Mouse (Mus musculus) spleen, adult 12 weeks (tissue): ENCODE results near the gene Pglyrp2.

Source experiments
- DNase-seq: peaks from one replicate; pipeline ENCODE4 v3.0.0; 2022; ENCODE audit warnings: low spot score

Gene Pglyrp2

DNA sequence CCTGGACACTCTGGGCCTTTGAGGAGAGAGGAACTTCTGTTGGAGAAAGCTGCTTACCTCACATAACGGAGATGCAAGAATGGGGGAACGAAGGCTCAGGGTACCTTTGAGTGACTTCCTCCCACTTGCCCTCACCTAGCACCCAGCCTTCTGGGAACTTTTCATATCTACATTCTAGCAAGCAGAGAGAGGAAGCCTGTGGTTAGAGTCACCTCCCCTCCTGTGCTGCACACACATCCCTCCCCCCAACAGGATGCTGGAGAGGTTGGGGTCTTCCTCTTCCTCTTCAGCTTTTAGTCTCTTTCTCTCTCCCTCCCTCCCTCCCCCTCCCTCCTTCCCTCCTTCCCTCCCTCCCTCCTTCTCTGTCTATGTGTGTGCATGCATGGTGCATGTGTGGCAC, at the start of gene Pglyrp2:
TSS of gene Pglyrp2 (minus strand) at position 134 of the 400 bp plus-strand sequence.
- DNase-seq = no peak

DNA sequence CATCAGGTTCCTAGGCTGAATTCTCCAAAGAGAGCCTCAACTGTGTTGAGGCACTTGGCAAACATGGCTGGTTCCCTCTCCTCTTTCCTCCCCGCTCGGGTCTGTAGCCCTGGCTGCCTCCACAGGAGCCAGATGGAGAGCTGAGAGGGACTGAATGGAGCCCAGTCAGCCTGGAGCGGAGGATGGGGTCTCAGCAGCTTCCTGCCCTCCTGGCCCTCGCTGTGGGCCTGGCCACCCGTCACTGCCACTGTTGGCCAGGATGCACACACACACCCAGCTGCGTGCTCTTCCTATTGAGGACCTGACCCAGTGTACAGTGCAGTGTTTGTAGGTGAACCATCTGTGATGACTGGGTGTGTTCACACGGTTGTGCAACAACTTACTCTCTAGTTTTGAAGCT, 48.2 kb upstream of the Pglyrp2 start:
- DNase-seq = no peak

DNA sequence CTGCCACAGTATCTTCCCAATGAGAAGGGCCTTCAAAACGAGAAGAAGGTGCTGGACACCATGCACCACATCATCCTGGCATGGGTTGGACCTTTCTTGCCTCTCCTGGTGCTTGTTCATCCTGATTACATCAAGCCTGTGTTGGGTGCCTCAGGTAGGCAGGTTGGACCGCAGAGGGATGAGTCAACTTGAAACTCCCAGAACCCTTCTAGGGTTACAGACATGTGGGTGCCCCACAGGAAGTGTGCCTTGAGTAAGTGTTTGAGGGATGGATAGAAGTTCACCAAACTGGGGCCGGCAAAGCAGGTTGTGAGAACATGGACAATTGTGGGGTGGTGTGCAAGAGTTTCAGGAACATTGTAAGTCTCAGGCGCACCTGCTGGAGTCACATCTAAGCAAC, 46.8 kb upstream of the Pglyrp2 start:
- DNase-seq = no peak

DNA sequence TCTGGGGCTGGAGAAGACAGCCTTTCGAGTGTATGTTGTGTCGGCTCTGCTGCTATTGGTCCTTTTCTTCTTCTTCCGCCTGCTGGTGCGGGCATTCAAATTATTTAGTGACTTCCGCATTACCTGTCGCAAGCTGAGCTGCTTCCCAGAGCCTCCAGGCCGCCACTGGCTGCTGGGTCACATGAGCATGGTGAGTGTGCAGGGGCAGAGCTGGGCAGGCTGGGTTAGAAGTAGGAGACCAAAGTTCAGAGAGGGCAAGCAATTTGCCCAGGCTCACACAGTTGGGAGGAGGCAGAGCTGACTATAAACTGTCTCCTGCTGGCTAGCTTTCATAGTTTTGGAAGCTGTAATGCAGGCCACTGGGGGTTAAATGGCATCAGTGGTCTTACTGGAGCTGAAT, 44.5 kb upstream of the Pglyrp2 start:
- DNase-seq = no peak

DNA sequence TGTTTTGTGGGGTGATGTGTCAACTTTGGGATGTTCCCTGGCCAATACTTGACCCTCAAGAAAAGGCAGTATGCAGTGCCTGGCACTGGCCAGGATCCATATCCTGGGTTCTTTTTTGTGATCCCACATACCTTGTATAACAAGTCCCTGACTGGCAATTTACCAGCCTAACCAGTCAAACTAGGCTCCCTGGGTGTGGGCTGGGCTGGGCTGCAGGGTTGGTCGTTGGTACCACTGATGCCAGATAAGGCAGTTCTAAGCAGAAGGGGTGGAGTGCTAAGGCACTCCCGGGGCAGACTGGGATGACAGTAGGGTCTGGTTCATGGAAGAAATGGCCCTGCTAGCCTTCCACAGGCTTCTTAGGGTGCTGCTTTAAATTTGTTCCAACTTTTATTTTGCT, 31.0 kb upstream of the Pglyrp2 start:
- DNase-seq = peak; percentile 32

DNA sequence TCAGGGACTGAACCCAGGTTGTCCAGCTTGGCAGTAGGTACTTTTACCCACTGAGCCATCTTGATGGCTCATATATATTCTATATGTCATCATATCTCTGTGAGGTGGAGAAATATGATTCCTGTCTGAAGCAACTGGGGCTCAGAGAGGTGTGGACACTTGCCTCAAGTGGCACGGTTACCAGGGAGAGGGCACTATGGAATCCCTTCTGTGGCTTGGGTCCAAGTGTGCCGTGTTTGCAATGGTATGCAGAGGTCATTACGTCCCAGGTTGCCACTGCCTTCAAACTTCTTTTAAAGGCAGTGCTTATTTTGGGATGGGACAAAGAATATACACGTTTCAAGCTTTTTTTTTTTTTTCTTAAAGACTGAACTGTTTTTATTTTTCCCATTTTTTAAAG, 30.2 kb upstream of the Pglyrp2 start:
- DNase-seq = no peak

DNA sequence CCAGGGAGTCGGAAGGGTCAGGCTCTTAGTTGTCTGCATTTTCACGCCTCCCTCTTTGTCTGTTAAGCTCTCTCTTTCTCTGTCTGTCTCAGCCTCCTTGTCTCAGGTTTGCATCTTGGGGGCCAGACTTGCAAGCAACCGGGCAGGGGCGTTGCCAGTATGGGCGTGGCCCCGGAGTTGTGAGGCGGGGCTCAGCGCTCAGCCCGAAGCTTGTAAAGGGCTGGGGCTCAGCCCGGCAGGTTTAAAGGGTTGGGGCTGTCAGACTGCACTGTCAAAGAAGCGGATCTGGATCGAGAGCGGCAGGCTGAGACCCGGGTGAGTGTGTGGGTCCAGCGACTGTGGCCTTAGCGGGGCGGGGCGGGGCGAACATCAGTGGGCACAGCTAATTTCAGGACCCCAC, 28.5 kb upstream of the Pglyrp2 start, which contains the start of gene Cyp4f39:
TSS of gene Cyp4f39 (plus strand) at position 242 of the 400 bp plus-strand sequence.
- peak; percentile 53 for DNase-seq

DNA sequence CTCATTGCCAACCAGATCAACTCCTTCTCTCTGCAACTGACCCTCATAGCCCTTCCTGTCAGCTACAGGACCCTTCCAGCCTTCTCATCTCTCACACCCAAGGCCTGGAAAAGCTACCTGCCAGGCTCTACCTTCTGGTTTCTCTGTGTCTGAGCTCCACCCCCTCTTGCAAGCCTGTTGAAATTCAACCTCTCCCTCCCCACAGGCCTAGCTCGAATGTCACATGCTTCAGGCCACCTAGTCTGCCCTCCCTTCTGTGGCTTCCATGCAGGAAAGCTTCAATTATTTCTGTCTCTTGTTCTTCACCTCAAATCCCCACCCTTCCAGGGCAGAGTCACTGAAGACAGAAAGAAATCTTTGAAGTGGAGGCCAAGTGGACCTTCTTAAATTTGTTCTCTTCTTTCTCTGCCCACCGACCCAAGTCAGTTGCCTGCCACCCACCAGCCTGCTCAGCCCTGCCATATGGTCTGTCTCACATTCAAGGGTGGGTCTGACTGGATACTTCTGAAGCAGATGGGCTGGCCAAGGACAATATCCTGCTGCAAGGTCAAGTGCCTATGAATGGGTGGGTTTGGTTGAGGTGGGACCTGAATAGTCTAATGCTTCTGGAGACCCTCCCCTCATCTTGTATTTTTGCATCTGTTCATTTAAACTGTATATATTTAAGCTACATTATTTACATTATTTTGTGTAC, 27.0 kb upstream of the Pglyrp2 start:
- no peak for DNase-seq

DNA sequence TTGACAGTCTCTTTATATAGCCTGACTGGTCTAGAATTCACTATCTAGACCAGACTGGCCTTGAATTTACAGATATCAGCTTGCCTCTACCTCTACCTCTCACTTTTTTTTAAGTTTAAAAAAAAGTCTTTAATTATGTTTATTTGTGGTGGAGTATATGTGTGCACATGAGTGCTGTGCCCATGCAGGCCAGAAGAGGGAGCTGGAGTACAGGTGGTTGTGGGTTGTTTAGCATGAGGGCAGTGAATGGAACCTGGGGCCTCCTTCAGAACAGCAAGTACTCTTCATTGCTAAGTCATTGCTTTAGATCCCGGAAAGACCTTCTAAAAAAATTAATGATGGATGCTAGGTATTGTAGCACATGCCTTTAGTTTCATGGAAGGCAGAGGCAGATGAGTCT, 25.1 kb upstream of the Pglyrp2 start:
- DNase-seq = no peak

DNA sequence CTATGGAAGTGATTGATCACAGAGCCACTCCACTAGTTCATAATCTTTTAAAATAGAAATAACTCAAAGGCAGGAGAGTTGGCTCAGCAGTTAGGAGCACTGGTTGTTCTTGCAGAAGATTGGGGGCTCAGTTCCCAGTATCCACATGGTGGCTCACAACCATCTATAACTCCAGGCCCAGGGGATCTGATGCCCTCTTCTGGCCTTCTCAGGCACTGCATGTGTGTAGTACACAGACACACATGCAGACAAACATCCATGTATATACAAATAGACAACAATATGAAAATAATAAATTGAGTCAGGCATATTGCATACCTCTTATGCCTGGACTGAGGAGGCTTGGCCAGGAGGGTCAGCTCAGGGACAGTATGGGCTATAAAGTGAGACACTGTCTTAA, 23.2 kb upstream of the Pglyrp2 start:
- no peak for DNase-seq

DNA sequence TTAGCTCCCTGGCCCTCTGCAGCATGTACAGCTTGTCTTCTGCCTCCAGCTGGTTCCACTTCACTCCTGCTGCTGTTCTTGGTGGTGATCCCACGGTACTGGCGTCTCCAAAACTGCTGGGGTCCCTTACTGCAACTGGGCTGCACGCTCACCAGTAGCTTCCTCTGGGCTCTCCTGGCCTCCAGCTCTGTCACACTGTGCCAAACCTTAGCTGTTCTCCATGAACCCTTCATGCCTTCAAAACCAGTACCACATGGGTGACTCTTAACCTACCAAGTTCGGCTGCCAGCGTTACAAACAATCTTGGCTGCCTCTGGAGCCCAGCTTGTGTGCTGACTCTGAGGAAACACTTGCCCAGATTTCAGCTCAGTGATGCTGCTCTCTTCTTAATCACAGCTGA, 21.0 kb upstream of the Pglyrp2 start:
- no peak for DNase-seq

DNA sequence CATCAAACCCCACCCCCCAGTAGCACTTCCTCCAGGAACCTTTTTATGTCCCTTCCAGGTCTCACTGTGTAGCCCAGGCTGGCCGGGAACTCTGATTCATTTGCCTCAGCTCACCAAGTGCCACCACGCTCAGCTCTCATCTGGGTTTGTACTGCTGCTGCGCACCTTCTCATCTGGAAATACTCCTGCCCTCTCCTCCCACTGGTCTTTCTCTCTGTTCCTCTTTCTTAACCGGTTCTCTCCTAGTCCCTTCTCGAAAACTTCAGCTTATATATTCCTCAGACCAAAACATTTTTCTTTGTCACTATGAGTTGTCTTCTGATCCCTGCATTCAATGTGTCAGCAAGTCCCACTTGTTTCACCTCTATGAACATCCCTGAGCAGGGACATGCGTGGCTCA, 19.3 kb upstream of the Pglyrp2 start:
- DNase-seq = no peak

DNA sequence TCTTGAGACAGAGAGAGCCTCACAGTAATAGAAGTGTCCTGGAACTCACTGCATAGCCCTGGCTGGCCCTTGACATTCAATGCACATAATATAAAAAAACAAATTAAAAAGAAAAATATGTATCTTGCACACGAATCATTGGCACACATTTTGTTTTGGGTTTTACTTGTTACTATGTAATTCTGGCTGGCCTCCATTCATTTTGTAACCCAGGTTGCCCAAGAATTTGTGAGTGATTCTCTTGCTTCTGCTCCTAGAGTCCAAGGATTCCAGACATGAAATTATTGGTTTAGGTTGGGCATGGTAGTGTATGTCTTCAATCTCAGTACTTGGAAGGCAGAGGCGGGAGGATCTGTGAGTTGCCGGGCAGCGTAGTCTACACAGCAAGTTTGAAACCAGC, 13.1 kb upstream of the Pglyrp2 start:
- DNase-seq = no peak

DNA sequence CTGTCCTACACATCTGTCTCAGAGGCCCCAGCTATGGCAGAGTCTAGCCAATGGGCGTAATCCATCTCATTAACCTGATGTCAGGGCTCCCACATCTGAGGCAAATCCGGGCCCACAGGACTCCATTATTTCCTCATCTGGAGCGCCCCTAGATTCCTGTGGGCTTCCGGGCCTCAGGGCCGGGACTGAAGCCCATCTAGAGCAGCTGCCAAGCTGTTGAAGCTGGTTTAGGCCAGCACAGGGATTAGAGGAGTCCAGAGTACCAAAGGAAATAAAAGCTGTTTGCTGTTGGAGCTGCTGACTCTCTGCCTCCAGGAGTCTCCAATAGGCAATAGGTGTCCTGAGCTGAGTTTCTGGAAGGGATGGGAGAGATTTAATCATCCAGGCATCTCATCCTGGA, 11.2 kb upstream of the Pglyrp2 start:
- DNase-seq = no peak

DNA sequence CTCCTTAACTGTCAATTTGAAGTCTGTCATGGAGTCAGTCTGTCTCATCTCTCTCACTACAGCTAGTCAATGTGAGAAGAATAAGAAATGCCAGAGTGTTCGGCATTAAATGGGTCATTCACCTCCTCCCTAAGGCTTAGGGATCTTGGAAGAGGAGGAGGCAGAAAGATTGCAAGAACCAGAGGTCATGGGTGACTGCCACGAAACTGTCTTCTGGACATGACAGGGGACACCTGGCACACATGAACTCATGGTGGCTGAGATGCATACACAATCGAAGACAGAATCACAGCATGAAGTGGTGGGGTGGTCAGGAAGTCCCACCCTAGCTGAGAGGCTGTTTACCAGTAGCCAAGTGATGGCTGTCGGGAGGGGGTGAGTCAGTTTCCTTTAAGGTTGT, 10.4 kb upstream of the Pglyrp2 start:
- no peak for DNase-seq

DNA sequence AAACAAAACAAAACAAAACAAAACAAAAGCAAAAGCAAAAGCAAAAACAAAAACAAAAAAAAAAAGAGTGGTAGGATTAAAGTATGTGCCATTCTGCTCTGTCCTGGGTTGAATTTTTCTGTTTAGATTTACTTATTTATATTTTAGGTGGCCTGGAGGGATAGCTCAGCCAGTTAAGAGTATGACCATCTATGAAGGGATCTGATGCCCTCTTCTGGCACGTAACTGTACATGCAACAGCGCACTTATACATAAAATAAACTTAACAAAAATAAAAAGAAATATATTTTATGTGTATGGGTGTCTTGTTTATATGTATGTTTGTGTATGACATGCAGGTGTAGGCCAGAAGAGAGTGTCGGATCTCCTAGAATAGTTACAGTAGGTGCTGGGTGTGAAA, 8.0 kb upstream of the Pglyrp2 start:
- no peak for DNase-seq

DNA sequence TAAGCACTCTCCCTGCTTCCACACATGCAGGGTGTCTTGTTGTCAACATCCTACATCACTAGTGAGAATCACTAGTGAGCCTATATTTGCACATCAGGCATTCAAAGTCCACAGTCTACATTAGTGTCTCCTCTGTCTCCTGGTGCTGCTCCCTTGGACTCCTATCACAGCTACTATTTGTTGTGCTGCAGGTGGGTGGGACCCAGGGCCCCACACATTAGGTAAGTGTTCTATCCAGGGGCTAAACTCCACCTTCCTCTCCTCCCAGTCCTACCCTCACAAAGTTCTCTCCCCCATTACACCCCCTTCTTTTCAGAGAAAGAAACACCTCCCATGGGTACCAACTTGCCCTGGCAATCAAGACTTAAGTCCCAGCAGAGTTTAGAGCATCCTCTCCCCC, 2.6 kb upstream of the Pglyrp2 start:
- DNase-seq = no peak

DNA sequence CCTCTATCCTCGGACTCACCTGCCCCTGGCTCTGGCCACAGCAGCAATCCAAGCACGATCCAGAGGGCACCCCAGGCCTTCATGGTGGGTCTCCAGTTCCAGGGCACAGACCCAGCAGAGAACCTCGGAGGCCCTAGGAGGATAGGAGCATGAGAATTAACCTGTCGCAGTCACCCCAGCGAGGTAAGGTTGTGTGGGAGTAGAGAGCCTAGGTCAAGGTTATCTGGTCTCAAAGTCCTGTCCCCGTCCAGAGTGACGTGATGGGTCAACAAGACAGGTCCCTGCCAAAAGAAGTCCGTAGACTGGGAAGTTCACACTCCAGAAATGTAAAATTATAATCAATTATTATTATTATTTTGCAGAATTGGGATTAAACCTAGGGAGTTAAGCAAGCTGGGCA, 3.2 kb downstream of the Pglyrp2 start:
- no peak for DNase-seq

DNA sequence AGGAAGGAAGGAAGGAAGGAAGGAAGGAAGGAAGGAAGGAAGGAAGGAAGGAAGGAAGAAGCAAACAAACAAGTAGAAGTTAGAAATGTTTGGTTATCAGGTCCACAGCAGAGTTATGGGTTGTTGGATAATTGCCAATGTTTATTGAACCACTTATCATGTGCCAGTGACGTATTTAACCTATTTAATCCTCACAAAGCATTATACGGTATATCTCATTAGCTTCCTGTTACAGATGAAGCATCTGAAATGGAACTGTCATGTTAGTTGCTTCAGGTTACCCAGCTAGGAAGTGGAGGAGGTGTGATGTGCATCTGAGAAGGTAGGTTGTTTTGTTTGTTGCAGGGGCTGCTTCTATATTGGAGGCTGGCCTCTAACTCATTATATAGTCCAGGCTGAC, 4.0 kb downstream of the Pglyrp2 start:
- no peak for DNase-seq

DNA sequence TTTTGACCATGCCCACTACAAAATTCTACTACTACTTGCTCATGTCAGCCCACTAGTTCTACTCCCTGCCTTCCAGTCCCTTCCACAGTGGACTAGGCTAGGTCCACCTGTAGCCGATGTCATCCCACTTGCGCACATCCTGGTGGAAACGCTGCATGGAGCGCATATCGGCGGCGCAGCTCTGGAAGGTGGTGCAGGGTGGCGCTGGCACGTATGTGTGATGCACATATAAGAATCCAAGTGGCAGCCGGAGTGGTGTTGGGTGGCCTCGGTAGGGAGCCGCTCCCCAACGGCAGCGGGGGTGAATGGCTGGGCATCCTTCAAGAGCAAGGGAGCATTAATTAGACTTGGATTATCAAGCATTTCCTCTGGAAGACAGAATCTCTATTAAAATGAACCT, 7.2 kb downstream of the Pglyrp2 start:
- DNase-seq = no peak

DNA sequence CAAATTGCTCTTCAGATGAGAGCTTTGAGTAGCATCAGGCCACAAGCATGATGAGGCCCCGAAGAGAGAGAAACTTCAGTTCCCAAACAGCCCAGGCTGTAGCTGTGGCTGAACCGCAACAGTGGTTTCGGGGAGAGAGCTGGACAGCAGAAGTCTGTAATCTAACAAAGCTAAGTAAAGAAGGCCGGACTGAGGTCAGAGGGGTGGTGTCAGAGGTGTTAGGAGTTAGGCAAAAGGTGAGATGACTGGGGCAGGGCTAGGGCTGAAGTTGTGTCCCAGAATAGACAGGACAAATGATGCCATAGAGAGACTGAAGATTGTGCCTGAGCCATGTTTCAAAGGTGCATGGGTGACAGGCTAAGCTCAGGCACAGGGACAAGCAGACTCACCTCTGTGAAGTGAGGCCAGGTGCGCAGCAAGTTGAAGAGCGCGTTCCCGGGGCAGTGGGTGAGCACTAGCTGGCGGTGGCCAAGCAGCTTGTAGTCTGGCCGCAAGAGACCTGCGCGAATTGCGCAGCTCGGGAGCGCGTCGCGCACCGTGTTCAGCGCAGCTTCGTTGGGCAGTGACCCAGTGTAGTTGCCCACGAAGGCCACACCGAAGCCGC, 8.4 kb downstream of the Pglyrp2 start:
- DNase-seq = no peak

DNA sequence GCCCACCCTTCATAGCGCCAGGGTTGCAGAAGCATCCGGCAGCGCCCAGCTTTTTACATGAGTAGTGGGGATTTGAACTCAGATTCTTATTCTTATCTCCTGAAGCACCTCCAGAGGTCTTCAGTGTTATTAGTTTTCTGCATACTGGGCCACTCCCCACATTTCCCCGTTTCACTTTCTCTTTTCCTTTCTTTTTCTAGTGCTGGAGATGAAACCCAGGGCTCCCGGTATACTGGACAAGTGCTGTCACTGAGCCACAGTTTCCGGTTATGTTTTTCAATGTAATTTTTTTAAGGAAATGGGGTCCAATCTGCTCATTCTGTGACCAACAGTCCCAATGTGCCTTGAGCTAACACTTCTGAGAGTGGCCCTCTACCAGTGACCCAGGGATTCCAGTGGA, 12.1 kb downstream of the Pglyrp2 start:
- no peak for DNase-seq

DNA sequence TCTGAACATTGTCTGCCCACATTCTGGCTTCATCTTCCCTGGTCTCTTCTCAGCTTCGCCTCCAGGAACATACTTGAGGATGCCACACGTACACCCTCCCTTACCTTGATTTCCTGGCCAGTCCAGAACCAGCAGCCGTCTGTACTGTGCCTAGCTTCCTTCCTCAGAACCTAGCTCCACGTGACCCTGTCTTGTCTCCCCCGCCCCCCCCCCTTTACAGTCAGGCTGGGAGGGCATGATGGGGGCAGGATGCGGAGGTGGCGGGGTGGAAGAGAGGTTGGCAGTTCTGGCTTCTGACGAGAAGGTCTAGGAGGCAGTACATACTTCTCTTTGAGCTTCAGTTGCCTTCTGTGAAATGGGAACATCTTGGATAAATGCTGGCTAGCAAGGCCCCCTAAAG, 20.6 kb downstream of the Pglyrp2 start, which contains the start of gene Rasal3:
TSS of gene Rasal3 (minus strand) at position 167 of the 400 bp plus-strand sequence.
- DNase-seq = no peak

DNA sequence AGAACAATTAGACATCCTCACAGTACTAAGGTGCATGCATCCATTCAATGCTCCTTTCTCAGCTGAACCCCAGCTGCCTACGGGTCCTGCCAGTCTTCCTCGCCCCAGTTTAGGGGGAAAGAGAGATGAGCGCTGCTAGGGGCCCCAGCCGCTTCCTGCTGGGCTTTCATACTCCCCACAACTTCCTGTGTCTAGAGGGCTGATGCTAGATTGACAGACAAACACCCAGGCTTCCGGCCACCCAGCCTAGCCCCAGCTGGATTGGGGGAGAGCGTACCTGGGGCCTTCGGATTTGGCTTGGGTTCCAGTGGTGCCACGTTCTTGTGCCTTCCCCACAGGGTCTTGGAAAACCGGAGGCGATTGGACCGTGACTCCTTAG, 21.2 kb downstream of the Pglyrp2 start:
- DNase-seq = peak; percentile 27
